Mouse (Mus musculus): Measurements from ENCODE around the gene Trio. TPM values are rescaled to one million over a fixed set of nuclear protein-coding genes. Genes with fewer than 3 reads are reported as not detected.
A peak's percentile ranks its signal among the peaks of the same experiment; 100 is the strongest.

Gene Trio
- polyA plus RNA-seq, 1 experiment = 47.5 TPM

DNA sequence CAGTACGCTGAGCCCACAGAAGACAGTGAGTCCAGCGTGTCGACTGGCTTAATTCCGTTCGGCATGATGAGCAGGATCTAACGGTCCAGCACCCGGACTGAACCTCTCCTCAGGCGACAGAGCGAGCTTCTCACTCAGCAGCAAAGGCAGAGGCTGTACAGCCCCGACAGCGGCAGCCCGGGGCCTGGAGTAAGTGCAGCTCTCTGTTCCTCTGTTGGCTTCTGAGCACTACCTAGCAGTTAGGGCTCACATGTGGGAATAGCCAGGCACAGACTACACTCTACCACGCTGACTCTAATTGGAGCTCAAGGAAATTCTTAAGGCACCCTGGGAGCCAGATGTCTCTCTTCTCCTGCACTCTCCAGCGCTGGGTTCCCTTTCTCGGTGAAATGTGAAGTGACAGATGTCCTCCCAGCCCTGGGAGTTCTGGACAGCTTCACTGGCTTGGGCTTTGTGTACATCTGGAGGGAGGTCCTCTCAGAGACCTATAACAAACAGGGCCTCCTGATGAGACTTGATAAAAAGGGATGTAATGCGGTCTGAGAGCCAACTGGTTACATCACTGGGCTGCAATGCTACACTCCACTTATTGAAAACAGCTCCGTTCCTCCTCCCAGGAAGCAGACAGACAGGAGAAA is 237.4 kb downstream of the Trio start:
- 58% methylated on average over 17 of the region's 17 CpGs for WGBS
- TF ChIP-seq POLR2A (IDR thresholded peaks at IDR 0.05; ENCODE audit: borderline replicate concordance, extremely low read depth, low read depth, low read length) = no peak
- no peak for TF ChIP-seq CTCF (IDR thresholded peaks at IDR 0.05; ENCODE audit: insufficient read depth, low read length)
- peak overlapping the region; percentile 49 for H3K4me3 ChIP-seq (replicated peaks; ENCODE audit: extremely low read depth, low read depth, low read length)
- H3K4me1 ChIP-seq (ENCODE audit: control insufficient read depth, insufficient read depth, low read length) = peaks cover 30% of the 10 kb centered on the region
- no peak for DNase-seq

DNA sequence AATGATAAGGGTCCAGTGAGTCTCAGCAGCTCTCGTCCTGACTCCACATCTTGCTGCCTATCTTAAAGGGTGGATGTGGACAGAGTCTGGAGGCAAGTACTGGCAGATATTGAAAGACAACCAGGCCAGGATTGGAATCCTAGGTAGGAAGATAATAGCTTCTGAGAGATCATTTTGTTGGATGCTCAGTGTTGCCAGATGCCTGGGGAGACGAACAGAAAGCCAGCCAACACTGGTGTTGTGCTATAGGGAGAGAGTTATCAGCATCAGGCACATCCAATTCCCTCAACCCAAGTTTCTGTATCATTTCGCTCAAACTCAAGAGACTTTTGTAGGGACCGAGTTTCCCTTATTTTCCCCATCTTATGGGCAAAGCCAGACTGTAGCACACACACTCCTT is 238.5 kb downstream of the Trio start:
- H3K4me3 ChIP-seq (replicated peaks; ENCODE audit: extremely low read depth, low read depth, low read length) = no peak overlapping the region
- no peak for DNase-seq
- H3K4me1 ChIP-seq (ENCODE audit: control insufficient read depth, insufficient read depth, low read length) = peaks cover 38% of the 10 kb centered on the region
- 85% methylated on average over 4 of the region's 4 CpGs for WGBS
- no peak for TF ChIP-seq CTCF (IDR thresholded peaks at IDR 0.05; ENCODE audit: insufficient read depth, low read length)
- TF ChIP-seq POLR2A (IDR thresholded peaks at IDR 0.05; ENCODE audit: borderline replicate concordance, extremely low read depth, low read depth, low read length) = no peak

DNA sequence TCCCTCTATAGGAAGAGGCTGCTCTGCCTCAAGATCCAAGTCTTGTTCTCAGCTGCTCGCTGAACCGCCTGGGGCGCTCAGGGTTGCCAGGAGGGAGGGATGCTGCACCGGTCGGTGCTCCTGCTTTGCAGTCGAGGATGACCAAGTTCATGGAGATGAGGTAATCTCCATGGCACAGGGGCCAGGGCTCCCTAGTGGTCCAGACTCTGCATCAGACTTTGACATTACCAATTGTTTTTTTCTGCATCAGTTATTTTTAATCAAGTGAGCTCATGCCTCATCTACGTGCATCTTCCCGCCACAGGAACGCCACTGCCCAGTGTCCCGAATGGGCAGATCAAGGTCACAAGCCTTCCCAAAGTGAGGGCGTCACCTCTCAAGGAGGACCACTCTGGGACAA is 239.2 kb downstream of the Trio start:
- Histone ChIP-seq H3K4me3 (replicated peaks; ENCODE audit: extremely low read depth, low read depth, low read length) (no peak overlapping the region), H3K4me1 (ENCODE audit: control insufficient read depth, insufficient read depth, low read length) (peaks cover 38% of the 10 kb centered on the region)
- 83% methylated on average over 11 of the region's 11 CpGs for WGBS
- DNase-seq = no peak
- TF ChIP-seq CTCF (IDR thresholded peaks at IDR 0.05; ENCODE audit: insufficient read depth, low read length) = no peak
- TF ChIP-seq POLR2A (IDR thresholded peaks at IDR 0.05; ENCODE audit: borderline replicate concordance, extremely low read depth, low read depth, low read length) = no peak

DNA sequence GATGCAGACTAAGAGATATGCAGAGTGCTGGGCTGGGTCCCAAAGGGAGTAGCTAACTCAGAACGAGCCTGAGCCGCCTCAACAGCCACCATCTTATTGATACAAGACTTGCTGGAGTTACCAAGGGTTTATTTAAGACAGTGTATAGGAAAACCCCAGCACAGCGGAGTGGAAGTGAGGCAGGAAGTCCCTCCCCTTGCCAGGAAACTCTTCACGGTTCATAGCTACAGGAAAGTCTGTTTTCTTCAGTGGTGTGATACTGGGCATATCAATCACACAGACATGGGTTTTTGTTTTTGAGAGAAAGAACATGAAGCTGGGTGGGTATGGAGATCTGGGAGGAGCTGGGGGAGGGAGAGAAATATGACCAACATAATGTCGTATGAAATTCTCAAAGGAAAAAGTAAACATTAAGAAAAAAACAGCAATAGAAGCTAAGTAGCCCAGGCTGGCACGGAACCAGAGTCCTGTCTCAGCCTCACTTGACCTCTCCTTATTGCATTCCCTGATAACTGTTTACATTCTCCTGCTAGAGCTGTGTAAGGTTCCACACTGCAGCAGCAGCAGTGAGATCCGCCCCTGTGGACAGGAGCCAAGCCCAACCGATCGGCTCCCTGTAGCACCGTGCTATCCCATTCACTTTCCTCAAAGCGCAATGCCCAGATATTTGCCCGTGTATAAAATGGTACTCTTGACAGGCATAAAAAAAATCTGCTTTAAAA is 240.2 kb downstream of the Trio start:
- H3K4me3 ChIP-seq (replicated peaks; ENCODE audit: extremely low read depth, low read depth, low read length) = peak overlapping the region; percentile 25

GRCm38 (mm10) chr15:27784126-27784563 is 241.5 kb downstream of the Trio start:
- no peak for DNase-seq
- Histone ChIP-seq H3K4me1 (ENCODE audit: control insufficient read depth, insufficient read depth, low read length) (peaks cover 38% of the 10 kb centered on the region), H3K4me3 (replicated peaks; ENCODE audit: extremely low read depth, low read depth, low read length) (peak overlapping the region; percentile 31)
- TF ChIP-seq POLR2A (IDR thresholded peaks at IDR 0.05; ENCODE audit: borderline replicate concordance, extremely low read depth, low read depth, low read length) (no peak), CTCF (IDR thresholded peaks at IDR 0.05; ENCODE audit: insufficient read depth, low read length) (no peak)
- 11% methylated on average over 10 of the region's 10 CpGs for WGBS

More for the DNA sequence above, 240.2 kb downstream of the Trio start:
- 7% methylated on average over 12 of the region's 12 CpGs for WGBS
- peak; percentile 67 for DNase-seq
- TF ChIP-seq POLR2A (IDR thresholded peaks at IDR 0.05; ENCODE audit: borderline replicate concordance, extremely low read depth, low read depth, low read length) (no peak), CTCF (IDR thresholded peaks at IDR 0.05; ENCODE audit: insufficient read depth, low read length) (no peak)
- peaks cover 38% of the 10 kb centered on the region for H3K4me1 ChIP-seq (ENCODE audit: control insufficient read depth, insufficient read depth, low read length)

DNA sequence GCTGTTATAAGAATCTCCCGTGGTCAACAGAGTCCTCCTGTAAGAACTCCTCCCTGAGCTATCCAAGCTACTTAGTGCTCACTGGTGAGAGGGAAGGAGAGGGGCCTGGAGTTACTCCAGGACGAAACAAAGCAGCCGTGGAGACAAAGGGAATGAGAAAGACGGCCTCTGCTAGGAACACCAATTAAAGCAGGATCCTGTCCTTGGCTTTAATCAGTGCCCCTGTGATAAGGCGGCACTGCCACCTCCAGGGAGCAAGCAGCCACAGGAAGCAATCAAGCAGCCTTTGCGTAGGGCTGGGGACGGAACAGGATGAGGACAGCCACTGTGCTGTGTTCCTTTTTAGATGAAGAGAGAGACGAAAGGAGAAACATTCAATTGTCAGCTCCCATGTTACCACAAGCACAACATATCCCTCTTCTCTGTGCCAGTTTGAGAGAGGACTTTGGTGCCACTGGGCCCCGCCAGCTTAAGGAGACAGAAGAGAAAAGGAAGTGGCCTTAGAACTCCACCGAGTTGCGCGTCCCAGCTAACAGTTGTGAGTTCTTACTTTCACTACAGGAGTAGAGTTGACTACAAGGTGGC is 242.0 kb downstream of the Trio start:
- H3K4me1 ChIP-seq (ENCODE audit: control insufficient read depth, insufficient read depth, low read length) = peaks cover 36% of the 10 kb centered on the region
- no peak for DNase-seq
- WGBS = 19% methylated on average over 12 of the region's 12 CpGs
- TF ChIP-seq POLR2A (IDR thresholded peaks at IDR 0.05; ENCODE audit: borderline replicate concordance, extremely low read depth, low read depth, low read length) (peak; percentile 26; the same call in 1 of the 2 replicates), CTCF (IDR thresholded peaks at IDR 0.05; ENCODE audit: insufficient read depth, low read length) (peak; percentile 50)
- peak overlapping the region; percentile 31 for H3K4me3 ChIP-seq (replicated peaks; ENCODE audit: extremely low read depth, low read depth, low read length)

DNA sequence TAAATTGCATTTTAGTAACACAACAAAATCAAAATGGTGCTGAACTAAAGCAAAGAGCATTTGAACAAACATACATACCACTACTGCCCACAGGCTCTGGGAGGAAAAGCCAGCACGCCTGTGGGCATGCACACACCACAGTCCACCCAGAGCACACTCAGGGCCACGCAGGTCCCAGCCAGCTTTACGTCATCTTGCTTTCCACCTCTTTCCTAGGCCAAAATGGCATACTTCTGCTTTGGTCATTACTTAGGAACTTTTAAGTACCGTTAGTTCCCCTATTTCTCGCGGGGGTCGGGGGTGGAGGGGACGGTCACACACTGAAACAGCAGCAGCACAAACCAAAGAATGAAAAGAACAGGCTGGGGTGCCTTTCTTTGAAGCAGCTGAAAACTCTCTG is 242.6 kb downstream of the Trio start:
- TF ChIP-seq POLR2A (IDR thresholded peaks at IDR 0.05; ENCODE audit: borderline replicate concordance, extremely low read depth, low read depth, low read length) (no peak), CTCF (IDR thresholded peaks at IDR 0.05; ENCODE audit: insufficient read depth, low read length) (no peak)
- 41% methylated on average over 8 of the region's 8 CpGs for WGBS
- Histone ChIP-seq H3K4me1 (ENCODE audit: control insufficient read depth, insufficient read depth, low read length) (peaks cover 31% of the 10 kb centered on the region), H3K4me3 (replicated peaks; ENCODE audit: extremely low read depth, low read depth, low read length) (no peak overlapping the region)
- DNase-seq = no peak

DNA sequence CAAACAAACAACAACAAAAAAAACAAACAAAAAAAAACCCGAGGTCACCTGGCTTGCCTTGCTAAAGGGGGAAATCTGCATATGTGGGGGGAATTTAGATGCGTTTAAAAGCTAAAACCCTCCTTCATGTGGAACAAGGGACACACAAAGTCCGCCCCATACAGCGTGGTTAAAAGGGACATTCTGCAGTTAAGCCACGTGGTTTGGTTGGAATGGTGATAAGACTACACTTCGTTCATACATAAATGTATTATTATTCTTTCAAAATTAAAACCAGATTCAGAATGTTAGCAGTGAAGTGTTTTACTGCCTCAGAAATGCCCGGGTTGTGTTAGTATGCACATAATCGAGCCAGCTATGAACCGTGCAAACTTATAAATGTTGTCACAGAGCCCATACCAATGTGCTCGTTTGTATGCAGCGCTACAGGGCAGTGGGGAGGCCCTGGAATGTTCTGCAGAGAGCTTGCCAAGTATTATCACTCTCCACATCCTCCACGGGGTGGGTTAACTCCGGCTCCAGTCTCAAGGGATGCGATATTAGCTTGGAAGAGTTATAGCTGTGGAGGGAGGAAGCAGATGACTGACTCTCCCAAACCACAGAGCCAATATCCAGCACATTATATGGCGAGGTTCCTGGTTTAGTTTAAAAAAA is 243.1 kb downstream of the Trio start:
- peaks cover 27% of the 10 kb centered on the region for H3K4me1 ChIP-seq (ENCODE audit: control insufficient read depth, insufficient read depth, low read length)
- TF ChIP-seq POLR2A (IDR thresholded peaks at IDR 0.05; ENCODE audit: borderline replicate concordance, extremely low read depth, low read depth, low read length) = no peak
- TF ChIP-seq CTCF (IDR thresholded peaks at IDR 0.05; ENCODE audit: insufficient read depth, low read length) = no peak

DNA sequence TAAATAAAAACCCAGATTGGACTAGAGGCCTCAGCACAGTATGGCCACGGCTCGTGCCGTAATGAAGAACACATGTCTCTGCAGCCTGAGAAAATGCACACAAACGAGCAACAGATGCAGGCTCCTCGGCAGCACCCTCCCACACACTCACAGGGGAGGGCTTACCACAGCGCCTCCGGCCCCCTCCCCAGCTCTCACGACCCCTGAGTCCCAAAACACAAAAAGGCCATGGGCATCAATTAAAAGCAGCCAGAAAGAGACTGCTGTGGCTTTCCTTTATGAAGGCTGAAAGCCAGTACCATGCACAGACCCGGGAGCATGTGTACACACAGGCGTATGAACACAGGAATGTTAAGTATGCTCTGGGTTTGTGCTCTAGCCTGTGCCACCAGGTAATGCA is 245.8 kb downstream of the Trio start:
- Histone ChIP-seq H3K4me1 (ENCODE audit: control insufficient read depth, insufficient read depth, low read length) (peaks cover 21% of the 10 kb centered on the region), H3K4me3 (replicated peaks; ENCODE audit: extremely low read depth, low read depth, low read length) (no peak overlapping the region)
- WGBS = 55% methylated on average over 10 of the region's 10 CpGs
- TF ChIP-seq POLR2A (IDR thresholded peaks at IDR 0.05; ENCODE audit: borderline replicate concordance, extremely low read depth, low read depth, low read length) = no peak
- DNase-seq = no peak

More for the DNA sequence above, 243.1 kb downstream of the Trio start:
- 34% methylated on average over 15 of the region's 15 CpGs for WGBS
- H3K4me3 ChIP-seq (replicated peaks; ENCODE audit: extremely low read depth, low read depth, low read length) = no peak overlapping the region
- DNase-seq = no peak
